Mouse (Mus musculus) forebrain, embryonic 16.5 days (tissue): ENCODE results near the gene Mfap2. TPM values are rescaled to one million over a fixed set of nuclear protein-coding genes. Genes with fewer than 3 reads are reported as not detected.
A peak's percentile ranks its signal among the peaks of the same experiment; 100 is the strongest.

Experiments
- ATAC-seq: fragments of 200-750 bp; cut with Nextera tagmentation; 2 replicates; pipeline ENCODE4 v1.8.0; 2017; ENCODE audit warnings: mild to moderate bottlenecking, moderate library complexity
- H3K27ac ChIP-seq: fragments of 300-500 bp; sonication (generic); 2 replicates; pipeline ENCODE4 v1.5.1; 2014; ENCODE audit warnings: low read length, control low read depth
- H3K27me3 ChIP-seq: fragments of 300-500 bp; sonication (generic); replicated peaks from 2 replicates; pipeline ENCODE4 v1.6.1; 2014; ENCODE audit warnings: low read length; ENCODE audit not compliant: control insufficient read depth, insufficient read depth
- H3K36me3 ChIP-seq: fragments of 300-500 bp; sonication (generic); 2 replicates; pipeline ENCODE4 v1.6.1; 2014; ENCODE audit not compliant: control insufficient read depth, insufficient read depth
- H3K4me1 ChIP-seq: fragments of 300-500 bp; sonication (generic); replicated peaks from 2 replicates; pipeline ENCODE4 v1.6.1; 2014; ENCODE audit warnings: low read length; ENCODE audit not compliant: control insufficient read depth, insufficient read depth
- H3K4me2 ChIP-seq: fragments of 300-500 bp; sonication (generic); 2 replicates; pipeline ENCODE4 v1.6.1; 2014; ENCODE audit warnings: mild to moderate bottlenecking, low read length, control low read depth
- H3K4me3 ChIP-seq: fragments of 300-500 bp; sonication (generic); replicated peaks from 2 replicates; pipeline ENCODE4 v1.5.1; 2014; ENCODE audit warnings: mild to moderate bottlenecking, low read length, control low read depth
- H3K9ac ChIP-seq: fragments of 300-500 bp; sonication (generic); replicated peaks from 2 replicates; pipeline ENCODE4 v1.6.1; 2014; ENCODE audit warnings: low read depth, low read length, control low read depth
- H3K9me3 ChIP-seq: fragments of 300-500 bp; sonication (generic); 2 replicates; pipeline ENCODE4 v1.6.1; 2016; ENCODE audit warnings: low read length; ENCODE audit not compliant: control insufficient read depth
- WGBS: fragments of 180-500 bp; shearing (Covaris S2); extraction: QIAGEN DNeasy Blood & Tissue Kit; methylation state at CpG from one replicate; pipeline ENCODE4 v1.1.7; 2014; 5-methylcytosine and 5-hydroxymethylcytosine counted together
- polyA plus RNA-seq: library from polyadenylated mRNA; unstranded; fragments of >200 nt; fragmentation: Nextera tagmentation; extraction: Ambion mirVana; gene quantifications from 2 replicates; pipeline ENCODE4 v1.2.1, GENCODE M21; 2015

Gene Mfap2
- polyA plus RNA-seq, 1 experiment from 2014 or later = 202 TPM

DNA sequence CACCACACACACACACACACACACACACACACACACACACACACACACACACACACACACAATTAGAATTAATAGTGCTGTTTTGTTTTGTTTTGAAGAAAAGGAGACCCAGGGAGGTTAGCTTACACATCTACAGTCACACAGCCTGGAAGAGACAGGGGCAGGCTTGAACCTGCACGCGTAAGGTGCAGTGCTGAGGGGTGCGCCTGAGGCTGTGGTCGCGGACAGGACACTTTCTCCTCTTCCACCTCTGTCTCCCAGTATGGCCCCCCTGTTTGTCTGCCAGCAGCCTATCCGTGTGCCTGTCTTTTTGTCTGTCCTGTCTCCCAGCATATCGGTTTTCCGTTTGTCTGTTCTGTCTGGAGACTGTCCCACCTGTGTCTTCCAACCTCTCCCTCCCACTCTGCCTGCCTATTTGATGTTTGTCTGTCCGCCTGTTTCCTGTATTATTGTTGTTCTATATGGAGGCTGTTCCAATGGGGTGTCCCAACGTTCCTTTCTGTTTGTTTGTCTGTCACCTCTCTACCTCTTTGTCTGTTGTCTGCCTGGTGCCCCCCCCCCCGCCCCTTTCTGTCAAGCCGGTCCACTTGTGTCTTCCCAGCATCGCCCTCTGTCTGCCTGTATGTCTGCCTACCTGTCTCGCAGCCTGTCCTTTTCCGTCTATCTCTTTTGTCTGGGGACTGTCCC is 24.1 kb upstream of the Mfap2 start:
- 29% methylated on average over 15 of the region's 15 CpGs for WGBS

DNA sequence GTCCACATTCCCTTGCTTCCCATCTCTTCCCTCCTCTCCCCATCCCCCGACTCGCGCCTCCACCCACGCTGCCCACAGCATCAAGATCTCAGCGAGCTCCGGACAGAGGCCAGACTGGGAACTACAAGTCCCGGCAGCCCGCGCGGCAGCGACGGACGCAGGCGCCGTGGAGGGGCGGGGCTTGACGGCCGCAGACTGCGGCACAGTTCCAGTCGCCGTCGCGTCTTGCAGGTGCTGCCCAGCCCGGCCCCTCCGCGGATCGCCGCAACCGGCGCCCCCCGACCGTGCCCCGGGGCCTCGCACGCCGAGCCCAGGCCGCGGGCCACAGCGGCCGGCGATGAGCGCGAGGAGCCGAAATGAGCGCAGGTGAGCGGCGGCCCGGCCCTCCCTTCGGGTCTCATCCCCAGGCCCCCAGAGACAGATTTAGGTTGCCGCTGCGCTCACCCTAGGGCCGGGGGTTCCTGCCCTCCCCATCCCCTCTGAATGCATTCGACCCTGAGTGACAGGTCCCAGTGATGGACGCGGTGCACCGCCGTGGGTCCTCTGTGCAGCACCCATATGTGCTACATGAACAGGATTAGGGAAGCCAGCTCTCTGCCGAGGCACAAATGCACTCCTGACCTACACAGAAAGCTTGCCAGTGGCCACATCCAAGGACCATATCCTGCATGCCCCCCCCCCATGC is 23.4 kb upstream of the Mfap2 start, which contains the start of gene Atp13a2:
Gene Atp13a2 (plus strand): TSS at position 163 of the 685 bp plus-strand sequence.
- Histone ChIP-seq H3K27me3 (no peaks in the 10 kb centered on the region), H3K4me3 (peak within 1 kb of the TSS; percentile 84), H3K9me3 (no peaks in the 10 kb centered on the region), H3K27ac (peak within 1 kb of the TSS; percentile 77), H3K4me1 (peaks cover 33% of the 10 kb centered on the region), H3K36me3 (no peaks in the 10 kb centered on the region), H3K4me2 (peak within 1 kb of the TSS; percentile 55), H3K9ac (peak within 1 kb of the TSS; percentile 93)
- ATAC-seq = peak; percentile 93
- under 1% methylated on average over 57 of the region's 58 CpGs for WGBS

More for the DNA sequence above, 24.1 kb upstream of the Mfap2 start:
- Histone ChIP-seq H3K9me3 (no peaks in the 10 kb centered on the region), H3K4me3 (peak overlapping the region; percentile 84), H3K27me3 (no peaks in the 10 kb centered on the region), H3K36me3 (no peaks in the 10 kb centered on the region), H3K27ac (peak overlapping the region; percentile 77), H3K9ac (peak overlapping the region; percentile 93), H3K4me1 (peaks cover 33% of the 10 kb centered on the region), H3K4me2 (peak overlapping the region; percentile 55)
- peak; percentile 13 for ATAC-seq

DNA sequence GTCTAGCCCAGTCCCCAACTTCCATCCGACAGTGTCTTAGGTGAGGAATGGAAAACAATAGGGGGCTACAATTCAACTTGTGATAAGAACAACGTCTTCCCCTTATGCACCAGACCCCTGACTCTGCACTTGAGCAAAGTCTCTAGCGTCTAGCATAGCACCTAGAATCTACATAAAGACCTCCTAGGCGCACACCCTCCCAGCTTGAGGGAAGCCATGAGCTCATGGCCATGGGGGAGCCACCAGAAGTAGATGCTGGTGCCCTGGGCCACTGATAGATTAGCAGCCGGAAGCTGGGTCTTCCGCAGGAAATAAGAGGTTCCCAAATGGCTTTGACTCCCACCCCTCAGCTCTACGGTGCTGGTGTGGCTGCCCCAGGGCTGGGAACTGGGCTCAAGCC is 22.7 kb upstream of the Mfap2 start:
- Histone ChIP-seq H3K4me3 (peak overlapping the region; percentile 84), H3K9ac (peak overlapping the region; percentile 93), H3K4me1 (peaks cover 33% of the 10 kb centered on the region), H3K27me3 (no peaks in the 10 kb centered on the region), H3K36me3 (peaks cover under 1% of the 10 kb centered on the region; the same call in 1 of the 2 replicates), H3K4me2 (peak overlapping the region; percentile 55), H3K27ac (no peak overlapping the region), H3K9me3 (no peaks in the 10 kb centered on the region)
- peak; percentile 2; the same call in 1 of the 2 replicates for ATAC-seq
- WGBS = 34% methylated on average over 7 of the region's 7 CpGs

DNA sequence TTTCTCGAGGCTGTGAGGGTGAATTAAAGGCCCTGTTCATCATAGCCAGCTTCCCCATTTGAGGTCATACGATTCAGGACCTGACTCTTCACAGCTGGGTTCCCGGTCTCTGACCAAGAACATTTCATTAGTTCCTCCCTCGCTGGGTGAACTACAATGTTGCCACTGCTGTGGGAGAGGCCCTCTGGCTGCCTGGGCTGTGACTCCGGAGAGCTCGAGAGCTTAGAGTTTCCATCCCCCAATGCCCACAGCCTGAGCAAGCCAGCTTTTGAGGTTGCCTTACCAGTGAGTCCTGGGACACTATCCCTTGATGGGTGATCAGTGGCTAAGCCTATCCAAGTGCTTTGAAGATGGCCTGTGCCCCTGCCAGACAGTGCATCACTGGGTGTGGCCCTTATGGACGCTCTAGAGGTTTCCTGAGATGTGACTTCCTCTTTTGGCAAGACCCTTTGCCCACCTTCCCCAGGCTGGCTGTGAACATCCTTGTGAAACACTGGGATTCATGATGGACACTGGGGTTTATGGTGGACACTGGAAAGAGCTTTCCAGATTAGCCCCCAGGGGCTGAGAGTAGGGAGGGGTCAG is 21.4 kb upstream of the Mfap2 start:
- ATAC-seq = no peak
- H3K27ac ChIP-seq = no peak overlapping the region
- no peaks in the 10 kb centered on the region for H3K27me3 ChIP-seq
- peak overlapping the region; percentile 24 for H3K4me2 ChIP-seq
- H3K4me3 ChIP-seq = no peak overlapping the region
- whole genome bisulfite sequencing = 63% methylated on average over 7 of the region's 7 CpGs
- H3K9ac ChIP-seq = no peak overlapping the region
- peaks cover 9% of the 10 kb centered on the region for H3K36me3 ChIP-seq
- peaks cover 27% of the 10 kb centered on the region for H3K4me1 ChIP-seq
- no peaks in the 10 kb centered on the region for H3K9me3 ChIP-seq

DNA sequence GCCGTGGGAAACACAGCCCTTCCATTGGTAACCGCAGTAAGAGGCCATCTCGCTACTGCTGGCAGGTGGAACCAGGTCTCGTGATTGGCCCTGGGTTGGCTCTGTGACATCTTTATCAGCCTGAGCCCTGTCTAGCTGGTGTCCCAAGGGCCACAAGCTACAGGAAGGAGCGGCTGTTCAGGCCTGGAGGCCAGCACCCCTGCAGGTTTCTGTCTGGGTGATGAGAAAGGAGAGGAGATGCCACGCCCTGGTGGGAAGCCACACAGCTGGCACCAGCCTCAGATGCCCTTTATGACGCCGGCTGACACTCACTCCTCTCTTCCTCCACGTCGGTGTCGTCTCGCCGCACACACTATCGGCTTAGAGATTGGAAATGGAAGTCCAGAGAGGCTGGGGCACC is 20.8 kb upstream of the Mfap2 start:
- Histone ChIP-seq H3K4me2 (no peak overlapping the region), H3K27ac (no peak overlapping the region), H3K27me3 (no peaks in the 10 kb centered on the region), H3K36me3 (peaks cover 12% of the 10 kb centered on the region), H3K4me1 (peaks cover 27% of the 10 kb centered on the region), H3K4me3 (no peak overlapping the region), H3K9me3 (no peaks in the 10 kb centered on the region), H3K9ac (no peak overlapping the region)
- ATAC-seq = no peak
- WGBS = 91% methylated on average over 14 of the region's 14 CpGs

DNA sequence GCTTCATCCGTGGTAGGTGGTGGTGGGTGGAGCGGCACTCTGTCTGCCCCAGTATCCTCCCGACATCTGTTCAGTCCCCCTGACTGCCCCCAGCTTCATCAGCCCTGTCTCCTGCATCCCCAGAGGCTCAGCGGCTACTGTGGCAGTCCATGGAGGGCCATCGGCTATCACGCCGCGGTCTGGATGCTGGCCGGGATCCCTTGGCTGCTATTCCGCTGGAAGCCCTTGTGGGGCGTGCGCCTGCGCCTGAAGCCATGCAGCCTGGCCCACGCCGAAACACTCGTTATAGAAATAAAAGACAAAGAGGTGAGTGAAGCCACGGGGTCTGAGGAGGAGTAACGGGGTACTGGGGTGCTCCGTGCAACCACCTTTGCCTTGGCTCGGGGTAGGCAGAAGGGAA is 18.0 kb upstream of the Mfap2 start:
- no peaks in the 10 kb centered on the region for H3K27me3 ChIP-seq
- 80% methylated on average over 20 of the region's 20 CpGs for WGBS
- peaks cover 22% of the 10 kb centered on the region for H3K4me1 ChIP-seq
- no peak overlapping the region for H3K4me3 ChIP-seq
- no peaks in the 10 kb centered on the region for H3K9me3 ChIP-seq
- no peak overlapping the region for H3K4me2 ChIP-seq
- H3K27ac ChIP-seq = no peak overlapping the region
- ATAC-seq = no peak
- H3K9ac ChIP-seq = no peak overlapping the region
- H3K36me3 ChIP-seq = peaks cover 34% of the 10 kb centered on the region

DNA sequence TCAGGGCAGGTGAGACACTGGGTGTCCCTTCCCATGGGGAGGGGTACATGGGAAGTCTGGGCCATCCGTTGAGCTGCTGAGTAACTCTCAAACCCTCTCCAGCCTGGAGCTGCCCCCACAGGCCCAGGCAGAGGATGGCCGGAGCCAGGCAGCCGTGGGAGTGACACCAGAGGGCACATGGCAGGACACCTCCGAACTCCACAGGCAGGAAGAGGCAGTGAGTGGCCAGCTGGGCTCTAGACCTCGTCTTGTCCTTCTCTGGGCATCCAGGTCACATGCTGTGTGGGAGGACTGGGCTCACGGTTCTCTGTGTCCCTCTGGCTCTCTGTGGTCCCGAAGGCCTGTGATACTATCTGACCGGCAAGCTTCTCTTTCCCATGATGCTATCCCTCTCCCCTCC is 16.4 kb upstream of the Mfap2 start:
- H3K4me3 ChIP-seq = no peak overlapping the region
- no peak overlapping the region for H3K9ac ChIP-seq
- H3K9me3 ChIP-seq = no peaks in the 10 kb centered on the region
- ATAC-seq = no peak
- no peak overlapping the region for H3K4me2 ChIP-seq
- peaks cover 44% of the 10 kb centered on the region for H3K36me3 ChIP-seq
- H3K4me1 ChIP-seq = peaks cover 6% of the 10 kb centered on the region
- 93% methylated on average over 8 of the region's 8 CpGs for WGBS
- H3K27ac ChIP-seq = no peak overlapping the region
- no peaks in the 10 kb centered on the region for H3K27me3 ChIP-seq

DNA sequence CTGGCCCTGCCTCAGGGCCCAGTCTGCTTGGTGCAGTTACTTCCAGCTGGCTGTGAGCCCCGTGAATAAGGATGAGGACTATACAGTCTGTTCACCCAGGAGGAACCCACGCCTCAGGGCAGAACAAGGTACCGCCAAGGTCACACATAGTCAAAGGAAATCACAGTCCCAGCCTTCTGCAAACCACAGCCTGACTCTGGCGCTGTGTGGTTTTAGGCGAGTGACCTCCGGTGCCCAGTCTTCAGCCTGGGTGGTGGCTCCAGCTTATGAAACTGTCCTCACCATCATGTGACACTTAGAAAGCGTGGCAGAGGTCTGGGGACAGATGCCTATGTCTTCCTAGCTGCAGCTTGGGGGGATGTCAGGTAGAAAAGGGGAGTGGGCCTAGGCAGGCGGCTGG is 14.4 kb upstream of the Mfap2 start:
- Histone ChIP-seq H3K4me2 (no peak overlapping the region), H3K9me3 (no peaks in the 10 kb centered on the region), H3K36me3 (peaks cover 55% of the 10 kb centered on the region), H3K9ac (no peak overlapping the region), H3K27ac (no peak overlapping the region), H3K4me1 (no peaks in the 10 kb centered on the region), H3K4me3 (no peak overlapping the region), H3K27me3 (no peaks in the 10 kb centered on the region)
- 93% methylated on average over 8 of the region's 8 CpGs for WGBS
- ATAC-seq = no peak

DNA sequence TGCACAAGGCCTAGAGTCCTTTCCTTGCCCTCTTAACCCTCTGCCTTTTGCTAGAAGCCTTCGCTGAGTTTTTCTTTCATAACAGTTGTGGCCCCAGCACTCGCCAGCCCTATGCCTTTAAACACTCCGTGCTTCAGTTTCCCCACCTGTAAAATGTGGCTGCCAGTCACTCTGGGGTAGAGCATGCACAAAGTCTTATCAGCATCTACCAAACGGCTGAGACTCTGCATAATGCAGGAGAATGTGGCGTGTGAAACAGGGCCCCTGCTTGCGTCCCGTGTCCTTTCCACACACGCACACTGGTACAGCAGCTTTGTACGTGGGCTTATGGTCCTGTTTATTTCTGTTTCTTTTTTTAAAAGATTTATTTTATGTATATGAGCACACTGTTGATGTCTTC is 13.4 kb upstream of the Mfap2 start:
- Histone ChIP-seq H3K9me3 (no peaks in the 10 kb centered on the region), H3K4me2 (no peak overlapping the region), H3K4me1 (no peaks in the 10 kb centered on the region), H3K27me3 (no peaks in the 10 kb centered on the region), H3K36me3 (peaks cover 57% of the 10 kb centered on the region), H3K27ac (no peak overlapping the region), H3K9ac (no peak overlapping the region), H3K4me3 (no peak overlapping the region)
- WGBS = 95% methylated on average over 9 of the region's 9 CpGs
- ATAC-seq = no peak
